Mouse (Mus musculus): ENCODE measurements at regions not wholly inside any gene's neighbourhood (a gene's known extent, or its start where the extent isn't known, plus 50 kb on each side); places are given as distances from the start of the nearest gene placed in this dataset.

DNA sequence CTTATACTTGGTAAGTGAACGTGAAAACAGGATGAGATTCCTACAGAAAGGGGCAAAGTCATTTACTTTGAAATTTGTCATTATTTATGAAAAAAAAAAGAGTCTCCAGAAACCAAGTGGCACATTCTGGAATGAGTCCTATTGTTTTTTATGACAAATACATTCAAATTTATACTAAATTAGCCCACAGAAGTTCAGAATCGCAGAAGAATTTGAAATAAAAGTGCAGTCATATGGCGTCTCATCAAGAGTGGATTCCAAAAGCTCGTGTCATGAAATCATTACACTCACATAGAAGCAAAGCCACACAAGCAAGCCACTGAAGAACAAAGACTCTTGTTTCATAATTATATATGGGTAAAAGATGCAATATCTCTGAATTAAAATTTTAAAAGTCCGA lies 316.9 kb downstream of the Slc16a7 start:
- TF ChIP-seq TCF12 (IDR thresholded peaks at IDR 0.05; ENCODE audit: insufficient read depth, poor library complexity, severe bottlenecking) (no peak), MAX (IDR thresholded peaks at IDR 0.05; ENCODE audit: low read depth) (no peak), MYOD1 (IDR thresholded peaks at IDR 0.05; ENCODE audit: control insufficient read depth in 1 of 3, insufficient read length in 2 of 3, low read depth in 2 of 3) (no peak)
